Mouse (Mus musculus) hindbrain, embryonic 12.5 days (tissue): ENCODE data around the gene Zfp316. TPM values are rescaled to one million over a fixed set of nuclear protein-coding genes. Genes with fewer than 3 reads are reported as not detected.

ENCODE experiments used
- ATAC-seq: fragments of 200-750 bp; cut with Nextera tagmentation; 2 replicates; pipeline ENCODE4 v1.8.0; 2017; ENCODE audit warnings: moderate TSS enrichment; ENCODE audit not compliant: low FRiP score
- H3K27ac ChIP-seq: fragments of 300-500 bp; sonication (generic); 2 replicates; pipeline ENCODE4 v1.5.1; 2016; ENCODE audit warnings: mild to moderate bottlenecking
- H3K27me3 ChIP-seq: fragments of 300-500 bp; sonication (generic); 2 replicates; pipeline ENCODE4 v1.6.1; 2016; ENCODE audit warnings: mild to moderate bottlenecking
- H3K36me3 ChIP-seq: fragments of 300-500 bp; sonication (generic); 2 replicates; pipeline ENCODE4 v1.6.1; 2016; ENCODE audit warnings: mild to moderate bottlenecking
- H3K4me1 ChIP-seq: fragments of 300-500 bp; sonication (generic); 2 replicates; pipeline ENCODE4 v1.6.1; 2016
- H3K4me2 ChIP-seq: fragments of 300-500 bp; sonication (generic); replicated peaks from 2 replicates; pipeline ENCODE4 v1.6.1; 2016; ENCODE audit warnings: mild to moderate bottlenecking
- H3K4me3 ChIP-seq: fragments of 300-500 bp; sonication (generic); 2 replicates; pipeline ENCODE4 v1.5.1; 2016; ENCODE audit warnings: mild to moderate bottlenecking
- H3K9ac ChIP-seq: fragments of 300-500 bp; sonication (generic); 2 replicates; pipeline ENCODE4 v1.6.1; 2016; ENCODE audit warnings: mild to moderate bottlenecking, moderate library complexity
- H3K9me3 ChIP-seq: fragments of 300-500 bp; sonication (generic); replicated peaks from 2 replicates; pipeline ENCODE4 v1.6.1; 2016; ENCODE audit warnings: mild to moderate bottlenecking
- WGBS: fragments of 180-500 bp; shearing (Covaris S2); methylation state at CpG from one replicate; pipeline ENCODE4 v1.1.7; 2016; 5-methylcytosine and 5-hydroxymethylcytosine counted together
- polyA plus RNA-seq: library from polyadenylated mRNA; unstranded; fragments of >200 nt; fragmentation: Nextera tagmentation; extraction: Ambion mirVana; gene quantifications from 2 replicates; pipeline ENCODE4 v1.2.1, GENCODE M21; 2016

The Zfp316 gene
- polyA plus RNA-seq, 1 experiment from 2014 or later = 16.9 TPM

GRCm38 (mm10) chr5:143299686-143300085, 29.9 kb upstream of the Zfp316 start:
- Histone ChIP-seq H3K9me3 (no peaks in the 10 kb centered on the region), H3K4me3 (no peak overlapping the region), H3K27me3 (peaks cover 6% of the 10 kb centered on the region), H3K4me2 (no peak overlapping the region), H3K9ac (no peak overlapping the region), H3K4me1 (no peaks in the 10 kb centered on the region), H3K27ac (no peak overlapping the region), H3K36me3 (peaks cover 61% of the 10 kb centered on the region)
- WGBS = 88% methylated on average over 4 of the region's 4 CpGs
- ATAC-seq = no peak

- Histone ChIP-seq H3K9me3 (no peaks in the 10 kb centered on the region), H3K36me3 (peaks cover 51% of the 10 kb centered on the region), H3K4me1 (peaks cover 3% of the 10 kb centered on the region), H3K27ac (no peak overlapping the region), H3K4me3 (no peak overlapping the region), H3K9ac (no peak overlapping the region), H3K4me2 (no peak overlapping the region), H3K27me3 (peaks cover 19% of the 10 kb centered on the region)
- no peak for ATAC-seq
- 93% methylated on average over 7 of the region's 7 CpGs for WGBS
Observed at GRCm38 (mm10) chr5:143298391-143298790, 28.6 kb upstream of the Zfp316 start.

GRCm38 (mm10) chr5:143297986-143298385, 28.2 kb upstream of the Zfp316 start:
- H3K36me3 ChIP-seq = peaks cover 47% of the 10 kb centered on the region
- ATAC-seq = no peak
- peaks cover 7% of the 10 kb centered on the region for H3K4me1 ChIP-seq
- no peaks in the 10 kb centered on the region for H3K9me3 ChIP-seq
- no peak overlapping the region for H3K4me3 ChIP-seq
- H3K27me3 ChIP-seq = peaks cover 23% of the 10 kb centered on the region
- H3K4me2 ChIP-seq = no peak overlapping the region
- no peak overlapping the region for H3K27ac ChIP-seq
- H3K9ac ChIP-seq = no peak overlapping the region
- WGBS = 94% methylated on average over 9 of the region's 9 CpGs

GRCm38 (mm10) chr5:143295330-143295729, 25.5 kb upstream of the Zfp316 start:
- no peaks in the 10 kb centered on the region for H3K9me3 ChIP-seq
- H3K4me3 ChIP-seq = no peak overlapping the region
- no peak for ATAC-seq
- 86% methylated on average over 2 of the region's 2 CpGs for WGBS
- peaks cover 20% of the 10 kb centered on the region for H3K36me3 ChIP-seq
- H3K27ac ChIP-seq = no peak overlapping the region
- H3K4me2 ChIP-seq = no peak overlapping the region
- H3K9ac ChIP-seq = no peak overlapping the region
- H3K4me1 ChIP-seq = peaks cover 7% of the 10 kb centered on the region
- H3K27me3 ChIP-seq = peaks cover 50% of the 10 kb centered on the region

- H3K27me3 ChIP-seq = peaks cover 54% of the 10 kb centered on the region
- H3K4me1 ChIP-seq = peaks cover 7% of the 10 kb centered on the region
- ATAC-seq = no peak
Observed at GRCm38 (mm10) chr5:143294862-143295261, 25.0 kb upstream of the Zfp316 start.

GRCm38 (mm10) chr5:143293404-143293803, 23.6 kb upstream of the Zfp316 start, which contains the start of gene Zfp853:
Zfp853 (minus strand) TSS chr5:143293623.
- H3K27ac ChIP-seq = no peak within 1 kb of the TSS
- peak within 1 kb of the TSS; percentile 44 for H3K4me3 ChIP-seq
- 0 out of 2 replicates have a peak, but pooled peaks cover 3% of the 10 kb centered on the region for H3K36me3 ChIP-seq
- H3K9me3 ChIP-seq = no peaks in the 10 kb centered on the region
- H3K4me1 ChIP-seq = peaks cover 11% of the 10 kb centered on the region
- WGBS = 5% methylated on average over 30 of the region's 38 CpGs
- H3K4me2 ChIP-seq = peak within 1 kb of the TSS; percentile 72
- H3K27me3 ChIP-seq = peaks cover 69% of the 10 kb centered on the region
- peak within 1 kb of the TSS; percentile 66 for H3K9ac ChIP-seq
- ATAC-seq = no peak

More at GRCm38 (mm10) chr5:143294862-143295261, 25.0 kb upstream of the Zfp316 start:
- Histone ChIP-seq H3K36me3 (peaks cover 15% of the 10 kb centered on the region), H3K9me3 (no peaks in the 10 kb centered on the region), H3K9ac (no peak overlapping the region), H3K27ac (no peak overlapping the region), H3K4me2 (no peak overlapping the region), H3K4me3 (no peak overlapping the region)
- 94% methylated on average over 3 of the region's 3 CpGs for WGBS

GRCm38 (mm10) chr5:143292879-143293278, 23.1 kb upstream of the Zfp316 start:
- ATAC-seq = no peak
- H3K4me1 ChIP-seq = peaks cover 16% of the 10 kb centered on the region
- no peaks in the 10 kb centered on the region for H3K9me3 ChIP-seq
- H3K9ac ChIP-seq = peak overlapping the region; percentile 66; the same call in 1 of the 2 replicates
- H3K27ac ChIP-seq = no peak overlapping the region
- WGBS = 2% methylated on average over 15 of the region's 19 CpGs
- H3K36me3 ChIP-seq = 0 out of 2 replicates have a peak, but pooled peaks cover 3% of the 10 kb centered on the region
- peak overlapping the region; percentile 72 for H3K4me2 ChIP-seq
- peak overlapping the region; percentile 44 for H3K4me3 ChIP-seq
- peaks cover 74% of the 10 kb centered on the region for H3K27me3 ChIP-seq

- Histone ChIP-seq H3K4me3 (no peak overlapping the region), H3K4me1 (peaks cover 20% of the 10 kb centered on the region), H3K9me3 (no peaks in the 10 kb centered on the region), H3K36me3 (no peaks in the 10 kb centered on the region), H3K9ac (no peak overlapping the region), H3K4me2 (no peak overlapping the region), H3K27ac (no peak overlapping the region), H3K27me3 (peaks cover 99% of the 10 kb centered on the region)
- WGBS = 74% methylated on average over 9 of the region's 9 CpGs
- no peak for ATAC-seq
Observed at GRCm38 (mm10) chr5:143289299-143289698, 19.5 kb upstream of the Zfp316 start.

GRCm38 (mm10) chr5:143288378-143288911, 18.6 kb upstream of the Zfp316 start:
- no peak for ATAC-seq
- Histone ChIP-seq H3K4me3 (peak overlapping the region; percentile 27), H3K4me2 (peak overlapping the region; percentile 48), H3K27ac (no peak overlapping the region), H3K9ac (no peak overlapping the region), H3K36me3 (no peaks in the 10 kb centered on the region), H3K27me3 (peaks cover 94% of the 10 kb centered on the region), H3K9me3 (no peaks in the 10 kb centered on the region), H3K4me1 (peaks cover 18% of the 10 kb centered on the region)
- 10% methylated on average over 9 of the region's 9 CpGs for WGBS

GRCm38 (mm10) chr5:143287774-143288328, 18.0 kb upstream of the Zfp316 start:
- no peak for ATAC-seq
- Histone ChIP-seq H3K27me3 (peaks cover 89% of the 10 kb centered on the region), H3K9me3 (no peaks in the 10 kb centered on the region), H3K4me1 (peaks cover 13% of the 10 kb centered on the region), H3K36me3 (no peaks in the 10 kb centered on the region), H3K4me2 (peak overlapping the region; percentile 48), H3K27ac (no peak overlapping the region), H3K4me3 (peak overlapping the region; percentile 27), H3K9ac (peak overlapping the region; percentile 41; the same call in 1 of the 2 replicates)
- WGBS = 2% methylated on average over 48 of the region's 48 CpGs

GRCm38 (mm10) chr5:143284762-143285161, 14.9 kb upstream of the Zfp316 start:
- H3K27me3 ChIP-seq = peaks cover 59% of the 10 kb centered on the region
- H3K4me3 ChIP-seq = no peak overlapping the region
- no peak overlapping the region for H3K27ac ChIP-seq
- WGBS = 39% methylated on average over 6 of the region's 6 CpGs
- H3K36me3 ChIP-seq = no peaks in the 10 kb centered on the region
- no peak overlapping the region for H3K9ac ChIP-seq
- no peaks in the 10 kb centered on the region for H3K9me3 ChIP-seq
- no peak for ATAC-seq
- H3K4me1 ChIP-seq = peaks cover 13% of the 10 kb centered on the region
- H3K4me2 ChIP-seq = no peak overlapping the region

GRCm38 (mm10) chr5:143279247-143279646, 9.4 kb upstream of the Zfp316 start:
- Histone ChIP-seq H3K36me3 (no peaks in the 10 kb centered on the region), H3K4me2 (no peak overlapping the region), H3K27ac (no peak overlapping the region), H3K4me1 (no peaks in the 10 kb centered on the region), H3K27me3 (peaks cover 30% of the 10 kb centered on the region), H3K9me3 (no peaks in the 10 kb centered on the region), H3K4me3 (no peak overlapping the region), H3K9ac (no peak overlapping the region)
- WGBS = 45% methylated on average over 9 of the region's 10 CpGs
- no peak for ATAC-seq

GRCm38 (mm10) chr5:143275761-143276160, 5.9 kb upstream of the Zfp316 start:
- WGBS = 53% methylated on average over 5 of the region's 5 CpGs
- ATAC-seq = no peak
- H3K9ac ChIP-seq = no peak overlapping the region

More at GRCm38 (mm10) chr5:143275761-143276160, 5.9 kb upstream of the Zfp316 start:
- Histone ChIP-seq H3K36me3 (no peaks in the 10 kb centered on the region), H3K27ac (no peak overlapping the region), H3K27me3 (peaks cover 26% of the 10 kb centered on the region), H3K9me3 (no peaks in the 10 kb centered on the region), H3K4me2 (no peak overlapping the region), H3K4me3 (no peak overlapping the region), H3K4me1 (peaks cover 4% of the 10 kb centered on the region)
